Comparison of ENCODE assay signal across 7 mouse cellular contexts in the genomic region with DNA sequence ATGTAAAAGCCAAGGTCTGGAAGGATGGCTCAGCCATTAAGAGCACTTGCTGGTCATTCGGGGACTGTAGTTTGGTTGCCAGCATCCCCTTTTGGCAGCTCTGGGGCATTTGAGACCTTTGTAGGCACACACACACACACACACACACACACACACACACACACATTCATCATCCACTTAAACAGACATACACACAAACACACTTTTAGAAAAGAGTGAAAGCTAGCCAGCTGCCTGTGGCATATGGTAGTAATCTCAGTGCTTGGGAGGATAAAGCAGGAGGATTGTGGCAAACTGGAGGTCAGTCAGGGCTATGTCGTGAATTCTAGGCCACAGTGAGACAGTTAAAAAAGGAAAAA. TPM values are rescaled to one million over a fixed set of nuclear protein-coding genes. Genes with fewer than 3 reads are reported as not detected.
DNase-seq lines count a peak whose midpoint lies in the region; ATAC-seq and TF ChIP-seq lines count a peak whose summit lies in the region.

No protein-coding gene starts in this region.

- peak overlapping the region; percentile 55 for H3K9ac ChIP-seq in lung, embryonic 15.5 days
- H3K9ac ChIP-seq in limb, embryonic 14.5 days (ENCODE audit: low read depth, low read length, severe bottlenecking) = peak overlapping the region; percentile 82

- DNase-seq in lung, postnatal 4 days = no peak
- no peak for DNase-seq in limb, embryonic 14.5 days (ENCODE audit: low spot score)
- no peak for DNase-seq in ovary, postnatal 14 days (ENCODE audit: low spot score)
- DNase-seq in frontal cortex, postnatal 14 days (ENCODE audit: low spot score in 2 of 2) = no peak

- peak overlapping the region; percentile 83 for H3K27ac ChIP-seq in lung, embryonic 15.5 days
- H3K27ac ChIP-seq in embryonic fibroblast, embryonic 13.5 days (ENCODE audit: insufficient read depth, low read length) = peak overlapping the region; percentile 65
- H3K27ac ChIP-seq in limb, embryonic 14.5 days (replicated peaks; ENCODE audit: low read depth, low read length) = peak overlapping the region; percentile 75
- H3K27ac ChIP-seq in small intestine, adult 2 months (ENCODE audit: insufficient read depth, low read depth, low read length) = peak overlapping the region; percentile 79

- no peaks in the 10 kb centered on the region for H3K36me3 ChIP-seq in lung, embryonic 15.5 days
- H3K36me3 ChIP-seq in limb, embryonic 14.5 days (ENCODE audit: control insufficient read depth, insufficient read depth, low read length) = no peaks in the 10 kb centered on the region
- no peaks in the 10 kb centered on the region for H3K36me3 ChIP-seq in small intestine, adult 2 months (ENCODE audit: control insufficient read depth, insufficient read depth, low read length)

- ATAC-seq in lung, embryonic 15.5 days (ENCODE audit: borderline replicate concordance, extremely low read depth, low FRiP score, low TSS enrichment) = no peak
- no peak for ATAC-seq in limb, embryonic 14.5 days (ENCODE audit: low FRiP score, low read depth)

- no peaks in the 10 kb centered on the region for H3K9me3 ChIP-seq in lung, embryonic 15.5 days
- no peaks in the 10 kb centered on the region for H3K9me3 ChIP-seq in limb, embryonic 14.5 days (ENCODE audit: control insufficient read depth, low read length)

- no peak for TF ChIP-seq POLR2A in embryonic fibroblast, embryonic 13.5 days (IDR thresholded peaks at IDR 0.05; ENCODE audit: low read depth, low read length)
- no peak for TF ChIP-seq POLR2A in limb, embryonic 14.5 days (IDR thresholded peaks at IDR 0.05; ENCODE audit: borderline replicate concordance, extremely low read depth, insufficient read depth, insufficient read length)
- TF ChIP-seq POLR2A in small intestine, adult 2 months (IDR thresholded peaks at IDR 0.05; ENCODE audit: low read depth, low read length) = no peak

- TF ChIP-seq CTCF in embryonic fibroblast, embryonic 13.5 days (IDR thresholded peaks at IDR 0.05; ENCODE audit: borderline replicate concordance, insufficient read depth, low read length) = no peak
- no peak for TF ChIP-seq CTCF in small intestine, adult 2 months (IDR thresholded peaks at IDR 0.05; ENCODE audit: extremely low read depth, insufficient read length, insufficient replicate concordance, low read depth, low read length)

- 33% methylated on average over 2 of the region's 2 CpGs for WGBS in lung, embryonic 15.5 days
- 44% methylated on average over 2 of the region's 2 CpGs for WGBS in limb, embryonic 14.5 days
- WGBS in small intestine, adult 2 months = 41% methylated on average over 2 of the region's 2 CpGs

- H3K4me3 ChIP-seq in lung, embryonic 15.5 days = peak overlapping the region; percentile 93
- H3K4me3 ChIP-seq in embryonic fibroblast, embryonic 13.5 days (ENCODE audit: insufficient read depth, low read length) = peak overlapping the region; percentile 65; the same call in 1 of the 2 replicates
- peak overlapping the region; percentile 91 for H3K4me3 ChIP-seq in limb, embryonic 14.5 days (replicated peaks; ENCODE audit: low read length)
- peak overlapping the region; percentile 79 for H3K4me3 ChIP-seq in small intestine, adult 2 months (ENCODE audit: low read depth, low read length)

- H3K27me3 ChIP-seq in lung, embryonic 15.5 days = no peaks in the 10 kb centered on the region
- H3K27me3 ChIP-seq in limb, embryonic 14.5 days (ENCODE audit: control insufficient read depth, insufficient read depth, low read length) = no peaks in the 10 kb centered on the region
- H3K27me3 ChIP-seq in small intestine, adult 2 months (ENCODE audit: control insufficient read depth, insufficient read depth, low read length) = no peaks in the 10 kb centered on the region

- H3K4me1 ChIP-seq in lung, embryonic 15.5 days = peaks cover 25% of the 10 kb centered on the region
- peaks cover 11% of the 10 kb centered on the region for H3K4me1 ChIP-seq in embryonic fibroblast, embryonic 13.5 days (ENCODE audit: control insufficient read depth, insufficient read depth, low read length)
- peaks cover 8% of the 10 kb centered on the region for H3K4me1 ChIP-seq in limb, embryonic 14.5 days (ENCODE audit: control insufficient read depth, insufficient read depth, low read length)
- peaks cover 30% of the 10 kb centered on the region; the same call in 1 of the 2 replicates for H3K4me1 ChIP-seq in small intestine, adult 2 months (ENCODE audit: control insufficient read depth, insufficient read depth, insufficient read length, low read length)

- peak overlapping the region; percentile 95 for H3K4me2 ChIP-seq in lung, embryonic 15.5 days
- peak overlapping the region; percentile 89 for H3K4me2 ChIP-seq in limb, embryonic 14.5 days (replicated peaks; ENCODE audit: low read depth, low read length, severe bottlenecking)

RNA-seq across cellular contexts. Expression of gene Sun1, which starts 0.8 kb away (rescaled TPM):
- polyA plus RNA-seq in lung, embryonic 15.5 days (2015; fragmentation: Nextera tagmentation; extraction: Ambion mirVana) = 48.7 and 52.7 TPM in 2 replicates
- 46.3 and 49.0 TPM in 2 replicates for polyA plus RNA-seq in embryonic fibroblast, embryonic 13.5 days (2011; ENCODE audit: insufficient read length, low read depth, missing spikeins)
- polyA plus RNA-seq in limb, embryonic 14.5 days (2012; rRNA removed) = 65.3 and 67.3 TPM in 2 replicates
- polyA plus RNA-seq in limb, embryonic 14.5 days (2014; fragmentation: Nextera tagmentation; extraction: Ambion mirVana) = 50.0 and 53.7 TPM in 2 replicates
- 15.4 and 27.5 TPM in 2 replicates for polyA plus RNA-seq in small intestine, adult 2 months (2012; rRNA removed)

RNA-seq across cellular contexts. Expression of gene Dnaaf5, which starts 49.6 kb away (rescaled TPM):
- 6.4 and 6.6 TPM in 2 replicates for polyA plus RNA-seq in lung, embryonic 15.5 days (2015; fragmentation: Nextera tagmentation; extraction: Ambion mirVana)
- polyA plus RNA-seq in embryonic fibroblast, embryonic 13.5 days (2011; ENCODE audit: insufficient read length, low read depth, missing spikeins) = 8.5 and 10.2 TPM in 2 replicates
- polyA plus RNA-seq in limb, embryonic 14.5 days (2012; rRNA removed) = 15.1 and 20.1 TPM in 2 replicates
- polyA plus RNA-seq in limb, embryonic 14.5 days (2014; fragmentation: Nextera tagmentation; extraction: Ambion mirVana) = 5.3 and 6.7 TPM in 2 replicates
- polyA plus RNA-seq in small intestine, adult 2 months (2012; rRNA removed) = 12.0 and 16.4 TPM in 2 replicates

RNA-seq across cellular contexts. Expression of gene Prkar1b, which starts 49.8 kb away (rescaled TPM):
- 16.0 and 16.9 TPM in 2 replicates for polyA plus RNA-seq in lung, embryonic 15.5 days (2015; fragmentation: Nextera tagmentation; extraction: Ambion mirVana)
- 20.4 and 31.4 TPM in 2 replicates for polyA plus RNA-seq in embryonic fibroblast, embryonic 13.5 days (2011; ENCODE audit: insufficient read length, low read depth, missing spikeins)
- 17.4 and 19.2 TPM in 2 replicates for polyA plus RNA-seq in limb, embryonic 14.5 days (2012; rRNA removed)
- 15.8 and 17.0 TPM in 2 replicates for polyA plus RNA-seq in limb, embryonic 14.5 days (2014; fragmentation: Nextera tagmentation; extraction: Ambion mirVana)
- 2.2 and 3.8 TPM in 2 replicates for polyA plus RNA-seq in small intestine, adult 2 months (2012; rRNA removed)

RNA-seq across cellular contexts. Expression of gene Get4, which starts 52.5 kb away (rescaled TPM):
- polyA plus RNA-seq in lung, embryonic 15.5 days (2015; fragmentation: Nextera tagmentation; extraction: Ambion mirVana) = 186 TPM in 2 replicates
- polyA plus RNA-seq in embryonic fibroblast, embryonic 13.5 days (2011; ENCODE audit: insufficient read length, low read depth, missing spikeins) = 54.6 and 61.6 TPM in 2 replicates
- 136 and 149 TPM in 2 replicates for polyA plus RNA-seq in limb, embryonic 14.5 days (2012; rRNA removed)
- polyA plus RNA-seq in limb, embryonic 14.5 days (2014; fragmentation: Nextera tagmentation; extraction: Ambion mirVana) = 152 and 154 TPM in 2 replicates
- 82.6 and 240 TPM in 2 replicates for polyA plus RNA-seq in small intestine, adult 2 months (2012; rRNA removed)
